Mouse (Mus musculus): ENCODE measurements around the gene Reg4. TPM values are rescaled to one million over a fixed set of nuclear protein-coding genes. Genes with fewer than 3 reads are reported as not detected.

The Reg4 gene
- polyA plus RNA-seq, 1 experiment: not detected

- no peaks in the 10 kb centered on the region for H3K4me1 ChIP-seq (ENCODE audit: control insufficient read depth, insufficient read depth, low read length)
- H3K4me3 ChIP-seq (replicated peaks; ENCODE audit: control insufficient read depth, low read depth, low read length): no peak overlapping the region
- 43% methylated on average over 4 of the region's 4 CpGs for WGBS
- no peak for TF ChIP-seq CTCF (IDR thresholded peaks at IDR 0.05; ENCODE audit: control insufficient read depth, insufficient read depth, low read length)
- no peak for TF ChIP-seq POLR2A (IDR thresholded peaks at IDR 0.05; ENCODE audit: borderline replicate concordance, control insufficient read depth, low read depth, low read length)
- no peak overlapping the region for H3K27ac ChIP-seq (ENCODE audit: control insufficient read depth, insufficient read depth, low read depth, low read length, poor library complexity)
Measured at GRCm38 (mm10) chr3:98258723-98259122, 36.8 kb downstream of the Reg4 start.

GRCm38 (mm10) chr3:98259271-98259751, 37.4 kb downstream of the Reg4 start:
- TF ChIP-seq CTCF (IDR thresholded peaks at IDR 0.05; ENCODE audit: control insufficient read depth, insufficient read depth, low read length) (no peak), POLR2A (IDR thresholded peaks at IDR 0.05; ENCODE audit: borderline replicate concordance, control insufficient read depth, low read depth, low read length) (no peak)
- no peak overlapping the region for H3K27ac ChIP-seq (ENCODE audit: control insufficient read depth, insufficient read depth, low read depth, low read length, poor library complexity)
- H3K4me1 ChIP-seq (ENCODE audit: control insufficient read depth, insufficient read depth, low read length): no peaks in the 10 kb centered on the region
- H3K4me3 ChIP-seq (replicated peaks; ENCODE audit: control insufficient read depth, low read depth, low read length): no peak overlapping the region
- WGBS: 70% methylated on average over 5 of the region's 5 CpGs

GRCm38 (mm10) chr3:98260534-98260933, 38.6 kb downstream of the Reg4 start:
- Histone ChIP-seq H3K4me3 (replicated peaks; ENCODE audit: control insufficient read depth, low read depth, low read length) (no peak overlapping the region), H3K27ac (ENCODE audit: control insufficient read depth, insufficient read depth, low read depth, low read length, poor library complexity) (no peak overlapping the region), H3K4me1 (ENCODE audit: control insufficient read depth, insufficient read depth, low read length) (no peaks in the 10 kb centered on the region)
- 69% methylated on average over 3 of the region's 3 CpGs for WGBS
- TF ChIP-seq POLR2A (IDR thresholded peaks at IDR 0.05; ENCODE audit: borderline replicate concordance, control insufficient read depth, low read depth, low read length) (no peak), CTCF (IDR thresholded peaks at IDR 0.05; ENCODE audit: control insufficient read depth, insufficient read depth, low read length) (no peak)

GRCm38 (mm10) chr3:98261415-98261814, 39.5 kb downstream of the Reg4 start:
- Histone ChIP-seq H3K4me3 (replicated peaks; ENCODE audit: control insufficient read depth, low read depth, low read length) (no peak overlapping the region), H3K27ac (ENCODE audit: control insufficient read depth, insufficient read depth, low read depth, low read length, poor library complexity) (no peak overlapping the region), H3K4me1 (ENCODE audit: control insufficient read depth, insufficient read depth, low read length) (no peaks in the 10 kb centered on the region)
- TF ChIP-seq CTCF (IDR thresholded peaks at IDR 0.05; ENCODE audit: control insufficient read depth, insufficient read depth, low read length) (no peak), POLR2A (IDR thresholded peaks at IDR 0.05; ENCODE audit: borderline replicate concordance, control insufficient read depth, low read depth, low read length) (no peak)
- 66% methylated on average over 4 of the region's 4 CpGs for WGBS

- H3K27ac ChIP-seq (ENCODE audit: control insufficient read depth, insufficient read depth, low read depth, low read length, poor library complexity): no peak overlapping the region
Measured at GRCm38 (mm10) chr3:98262133-98262532, 40.2 kb downstream of the Reg4 start.

GRCm38 (mm10) chr3:98267249-98267651, 45.3 kb downstream of the Reg4 start:
- WGBS: 18% methylated on average over 6 of the region's 6 CpGs
- Histone ChIP-seq H3K4me3 (replicated peaks; ENCODE audit: control insufficient read depth, low read depth, low read length) (no peak overlapping the region), H3K4me1 (ENCODE audit: control insufficient read depth, insufficient read depth, low read length) (no peaks in the 10 kb centered on the region), H3K27ac (ENCODE audit: control insufficient read depth, insufficient read depth, low read depth, low read length, poor library complexity) (no peak overlapping the region)
- TF ChIP-seq POLR2A (IDR thresholded peaks at IDR 0.05; ENCODE audit: borderline replicate concordance, control insufficient read depth, low read depth, low read length) (no peak), CTCF (IDR thresholded peaks at IDR 0.05; ENCODE audit: control insufficient read depth, insufficient read depth, low read length) (no peak)

More at GRCm38 (mm10) chr3:98262133-98262532, 40.2 kb downstream of the Reg4 start:
- no peak overlapping the region for H3K4me3 ChIP-seq (replicated peaks; ENCODE audit: control insufficient read depth, low read depth, low read length)
- WGBS: 88% methylated on average over 2 of the region's 2 CpGs
- TF ChIP-seq CTCF (IDR thresholded peaks at IDR 0.05; ENCODE audit: control insufficient read depth, insufficient read depth, low read length) (no peak), POLR2A (IDR thresholded peaks at IDR 0.05; ENCODE audit: borderline replicate concordance, control insufficient read depth, low read depth, low read length) (no peak)
- no peaks in the 10 kb centered on the region for H3K4me1 ChIP-seq (ENCODE audit: control insufficient read depth, insufficient read depth, low read length)

GRCm38 (mm10) chr3:98273623-98274398, 51.9 kb downstream of the Reg4 start:
- no peak for TF ChIP-seq POLR2A (IDR thresholded peaks at IDR 0.05; ENCODE audit: borderline replicate concordance, control insufficient read depth, low read depth, low read length)
- TF ChIP-seq CTCF (IDR thresholded peaks at IDR 0.05; ENCODE audit: control insufficient read depth, insufficient read depth, low read length): no peak
- no peak overlapping the region for H3K4me3 ChIP-seq (replicated peaks; ENCODE audit: control insufficient read depth, low read depth, low read length)
- no peak overlapping the region for H3K27ac ChIP-seq (ENCODE audit: control insufficient read depth, insufficient read depth, low read depth, low read length, poor library complexity)
- H3K4me1 ChIP-seq (ENCODE audit: control insufficient read depth, insufficient read depth, low read length): no peaks in the 10 kb centered on the region; the same call in 1 of the 2 replicates
- 59% methylated on average over 11 of the region's 11 CpGs for WGBS

GRCm38 (mm10) chr3:98279682-98280081, 57.7 kb downstream of the Reg4 start:
- 68% methylated on average over 4 of the region's 4 CpGs for WGBS
- no peak overlapping the region for H3K27ac ChIP-seq (ENCODE audit: control insufficient read depth, insufficient read depth, low read depth, low read length, poor library complexity)
- no peak for TF ChIP-seq POLR2A (IDR thresholded peaks at IDR 0.05; ENCODE audit: borderline replicate concordance, control insufficient read depth, low read depth, low read length)
- TF ChIP-seq CTCF (IDR thresholded peaks at IDR 0.05; ENCODE audit: control insufficient read depth, insufficient read depth, low read length): no peak
- no peaks in the 10 kb centered on the region; the same call in 1 of the 2 replicates for H3K4me1 ChIP-seq (ENCODE audit: control insufficient read depth, insufficient read depth, low read length)
- H3K4me3 ChIP-seq (replicated peaks; ENCODE audit: control insufficient read depth, low read depth, low read length): no peak overlapping the region

Data from bone marrow, adult 2 months (tissue).